ENCODE assay signal across 9 mouse cellular contexts in genomic region chr19:5802787-5803040, GRCm38 (mm10). TPM values are rescaled to one million over a fixed set of nuclear protein-coding genes. Genes with fewer than 3 reads are reported as not detected.
DNase-seq lines count a peak whose midpoint lies in the region; ATAC-seq and TF ChIP-seq lines count a peak whose summit lies in the region.
"Had no signal": no experiment of that assay in that cellular context is flagged by ENCODE, and none has a peak within 500 bp of the region (broad histone marks: within the 10 kb centered on the region; RNA-seq: fewer than 3 reads in every experiment).

No protein-coding gene starts in this region.

- no peak for DNase-seq in kidney, adult 9 months
- DNase-seq in hindbrain, embryonic 14.5 days (ENCODE audit: low spot score), result no peak
- no peak for DNase-seq in midbrain, embryonic 14.5 days
- no peak for DNase-seq in T-cell, adult 2 months (ENCODE audit: low spot score)
- DNase-seq in gastrocnemius, adult 18-20 months (ENCODE audit: low spot score), result no peak

- peaks cover 16% of the 10 kb centered on the region for H3K36me3 ChIP-seq in kidney, embryonic 14.5 days (ENCODE audit: control insufficient read depth, insufficient read depth, low read length)
- peaks cover 9% of the 10 kb centered on the region for H3K36me3 ChIP-seq in hindbrain, embryonic 14.5 days (replicated peaks; ENCODE audit: control insufficient read depth, insufficient read depth)
- peaks cover 13% of the 10 kb centered on the region for H3K36me3 ChIP-seq in midbrain, embryonic 14.5 days (ENCODE audit: control insufficient read depth, insufficient read depth, low read length)

- peaks cover 32% of the 10 kb centered on the region for H3K4me1 ChIP-seq in kidney, embryonic 14.5 days (ENCODE audit: control insufficient read depth, insufficient read depth, low read length)
- peaks cover 33% of the 10 kb centered on the region for H3K4me1 ChIP-seq in bone marrow macrophage, adult 2 months (ENCODE audit: control insufficient read depth, insufficient read depth, low read length)
- H3K4me1 ChIP-seq in hindbrain, embryonic 14.5 days (replicated peaks; ENCODE audit: control insufficient read depth, insufficient read depth, low read length), result peaks cover 33% of the 10 kb centered on the region
- peaks cover 36% of the 10 kb centered on the region for H3K4me1 ChIP-seq in midbrain, embryonic 14.5 days (ENCODE audit: control insufficient read depth, insufficient read depth, low read length)

- peak overlapping the region; percentile 73 for H3K4me2 ChIP-seq in kidney, embryonic 14.5 days (replicated peaks; ENCODE audit: low read depth, low read length)
- peak overlapping the region; percentile 66 for H3K4me2 ChIP-seq in hindbrain, embryonic 14.5 days (replicated peaks)
- H3K4me2 ChIP-seq in midbrain, embryonic 14.5 days (ENCODE audit: low read length), result peak overlapping the region; percentile 93

- H3K27me3 ChIP-seq in kidney, embryonic 14.5 days (ENCODE audit: control insufficient read depth, insufficient read depth, low read length), result no peaks in the 10 kb centered on the region
- H3K27me3 ChIP-seq in hindbrain, embryonic 14.5 days (ENCODE audit: control insufficient read depth, insufficient read depth, low read length), result no peaks in the 10 kb centered on the region
- no peaks in the 10 kb centered on the region for H3K27me3 ChIP-seq in midbrain, embryonic 14.5 days (ENCODE audit: control insufficient read depth, insufficient read depth, low read length)
- H3K27me3 ChIP-seq: Patski had no signal

- 0% methylated on average over 4 of the region's 4 CpGs for WGBS in kidney, embryonic 14.5 days
- WGBS in hindbrain, embryonic 14.5 days, result 0% methylated on average over 4 of the region's 4 CpGs
- WGBS in midbrain, embryonic 14.5 days, result under 1% methylated on average over 4 of the region's 4 CpGs

- H3K27ac ChIP-seq in kidney, embryonic 14.5 days (ENCODE audit: low read depth, low read length), result peak overlapping the region; percentile 99
- H3K27ac ChIP-seq in bone marrow macrophage, adult 2 months (ENCODE audit: insufficient read depth, low read depth, low read length), result peak overlapping the region; percentile 98
- H3K27ac ChIP-seq in hindbrain, embryonic 14.5 days, result peak overlapping the region; percentile 100
- H3K27ac ChIP-seq in midbrain, embryonic 14.5 days (replicated peaks; ENCODE audit: low read depth, low read length), result peak overlapping the region; percentile 100

- TF ChIP-seq CTCF in bone marrow macrophage, adult 2 months (IDR thresholded peaks at IDR 0.05; ENCODE audit: low read depth, low read length), result no peak

- peak overlapping the region; percentile 94 for H3K4me3 ChIP-seq in kidney, embryonic 14.5 days (ENCODE audit: low read length)
- H3K4me3 ChIP-seq in bone marrow macrophage, adult 2 months (ENCODE audit: insufficient read depth, low read length), result peak overlapping the region; percentile 75
- peak overlapping the region; percentile 95 for H3K4me3 ChIP-seq in hindbrain, embryonic 14.5 days (replicated peaks; ENCODE audit: low read length)
- peak overlapping the region; percentile 74 for H3K4me3 ChIP-seq in midbrain, embryonic 14.5 days (replicated peaks; ENCODE audit: low read depth, low read length)

- ATAC-seq in kidney, embryonic 14.5 days (ENCODE audit: low FRiP score, low TSS enrichment), result no peak
- no peak for ATAC-seq in hindbrain, embryonic 14.5 days (ENCODE audit: low FRiP score)
- no peak for ATAC-seq in midbrain, embryonic 14.5 days (ENCODE audit: low FRiP score, low TSS enrichment)
- no peak for ATAC-seq in megakaryocyte-erythroid progenitor cell, adult 5-6 weeks (replicated peaks; ENCODE audit: low FRiP score, low TSS enrichment, poor library complexity, severe bottlenecking)

- H3K9me3 ChIP-seq in kidney, embryonic 14.5 days (ENCODE audit: control insufficient read depth, low read length), result no peaks in the 10 kb centered on the region
- no peaks in the 10 kb centered on the region for H3K9me3 ChIP-seq in hindbrain, embryonic 14.5 days (ENCODE audit: control insufficient read depth, low read length)
- no peaks in the 10 kb centered on the region for H3K9me3 ChIP-seq in midbrain, embryonic 14.5 days (ENCODE audit: control insufficient read depth, low read length)

- H3K9ac ChIP-seq in kidney, embryonic 14.5 days (ENCODE audit: low read depth, low read length), result peak overlapping the region; percentile 99
- H3K9ac ChIP-seq in hindbrain, embryonic 14.5 days, result peak overlapping the region; percentile 99
- H3K9ac ChIP-seq in midbrain, embryonic 14.5 days (replicated peaks; ENCODE audit: low read length), result peak overlapping the region; percentile 98

- TF ChIP-seq POLR2A in bone marrow macrophage, adult 2 months (IDR thresholded peaks at IDR 0.05; ENCODE audit: borderline replicate concordance, low read depth, low read length), result no peak

RNA-seq across cellular contexts. Expression of gene Scyl1, which starts 31.5 kb away (rescaled TPM):
- polyA plus RNA-seq in kidney, embryonic 14.5 days (2014; fragmentation: Nextera tagmentation; extraction: Ambion mirVana), result 54.7 and 73.5 TPM in 2 replicates
- 46.7 and 48.3 TPM in 2 replicates for polyA plus RNA-seq in bone marrow macrophage, adult 2 months (2012; ENCODE audit: insufficient read depth, insufficient read length, missing spikeins)
- 73.5 and 76.7 TPM in 2 replicates for polyA plus RNA-seq in hindbrain, embryonic 14.5 days (2014; fragmentation: Nextera tagmentation; extraction: Ambion mirVana)
- 73.5 and 78.2 TPM in 2 replicates for polyA plus RNA-seq in midbrain, embryonic 14.5 days (2014; fragmentation: Nextera tagmentation; extraction: Ambion mirVana)
- 28.7 and 43.4 TPM in 2 replicates for total RNA-seq in megakaryocyte-erythroid progenitor cell, adult 5-6 weeks (2014; fragmentation: Nextera tagmentation)
- 20.2 and 23.1 TPM in 2 replicates for total RNA-seq in megakaryocyte-erythroid progenitor cell, adult 5-6 weeks (2017)
- total RNA-seq in gastrocnemius, adult 18-20 months (2021), result 10 to 100 TPM; 70.6 to 74.4 TPM
